Mouse (Mus musculus): ENCODE results near the gene Scamp1. TPM values are rescaled to one million over a fixed set of nuclear protein-coding genes. Genes with fewer than 3 reads are reported as not detected.

Gene Scamp1
- total RNA-seq, 1 experiment: 15.5 TPM

GRCm38 (mm10) chr13:94193227-94193626 is 92.4 kb downstream of the Scamp1 start:
- H3K4me1 ChIP-seq (ENCODE audit: control insufficient read depth in 2 of 2, insufficient read depth in 2 of 2, low read length in 2 of 2, poor library complexity in 1 of 2): no peaks in the 10 kb centered on the region
- DNase-seq (ENCODE audit: low read depth, low spot score): no peak
- H3K9ac ChIP-seq (ENCODE audit: insufficient read depth, low read depth, low read length, poor library complexity, severe bottlenecking): no peak overlapping the region
- no peak for TF ChIP-seq CHD2 (IDR thresholded peaks at IDR 0.05; ENCODE audit: low read depth, low read length)
- no peak for TF ChIP-seq ZC3H11A (IDR thresholded peaks at IDR 0.05; ENCODE audit: borderline replicate concordance, low read depth, low read length)
- TF ChIP-seq ZNF384 (IDR thresholded peaks at IDR 0.05; ENCODE audit: low read depth, low read length): no peak
- no peak for TF ChIP-seq HCFC1 (IDR thresholded peaks at IDR 0.05; ENCODE audit: borderline replicate concordance, insufficient read depth, low read length)
- no peak for TF ChIP-seq MAFK (IDR thresholded peaks at IDR 0.05; ENCODE audit: insufficient read depth, low read depth, low read length)
- in situ Hi-C loops (cut with MboI; ENCODE audit: low sequenced_read_pairs in 2 of 2, unreplicated experiment in 2 of 2): no loop called here
- no peak overlapping the region for H3K4me3 ChIP-seq (ENCODE audit: insufficient read depth in 1 of 2, low read depth in 1 of 2, low read length in 2 of 2, poor library complexity in 1 of 2, severe bottlenecking in 1 of 2)
- no peaks in the 10 kb centered on the region for H3K36me3 ChIP-seq (ENCODE audit: control insufficient read depth, insufficient read depth, low read length, poor library complexity, severe bottlenecking)
- no peaks in the 10 kb centered on the region for H3K9me3 ChIP-seq (ENCODE audit: control insufficient read depth, insufficient read depth, low read depth, low read length)
- H3K27ac ChIP-seq (ENCODE audit: insufficient read depth, low read depth, low read length, poor library complexity, severe bottlenecking): no peak overlapping the region

- no peak for DNase-seq (ENCODE audit: low read depth, low spot score)
- TF ChIP-seq MAFK (IDR thresholded peaks at IDR 0.05; ENCODE audit: insufficient read depth, low read depth, low read length) (no peak), HCFC1 (IDR thresholded peaks at IDR 0.05; ENCODE audit: borderline replicate concordance, insufficient read depth, low read length) (no peak), CHD2 (IDR thresholded peaks at IDR 0.05; ENCODE audit: low read depth, low read length) (no peak), ZC3H11A (IDR thresholded peaks at IDR 0.05; ENCODE audit: borderline replicate concordance, low read depth, low read length) (no peak), ZNF384 (IDR thresholded peaks at IDR 0.05; ENCODE audit: low read depth, low read length) (no peak)
- H3K9ac ChIP-seq (ENCODE audit: insufficient read depth, low read depth, low read length, poor library complexity, severe bottlenecking): no peak overlapping the region
- in situ Hi-C loops (cut with MboI; ENCODE audit: low sequenced_read_pairs in 2 of 2, unreplicated experiment in 2 of 2): no loop called here
- H3K4me3 ChIP-seq (ENCODE audit: insufficient read depth in 1 of 2, low read depth in 1 of 2, low read length in 2 of 2, poor library complexity in 1 of 2, severe bottlenecking in 1 of 2): no peak overlapping the region
- no peak overlapping the region for H3K27ac ChIP-seq (ENCODE audit: insufficient read depth, low read depth, low read length, poor library complexity, severe bottlenecking)
- no peaks in the 10 kb centered on the region for H3K36me3 ChIP-seq (ENCODE audit: control insufficient read depth, insufficient read depth, low read length, poor library complexity, severe bottlenecking)
- H3K9me3 ChIP-seq (ENCODE audit: control insufficient read depth, insufficient read depth, low read depth, low read length): no peaks in the 10 kb centered on the region
- H3K4me1 ChIP-seq (ENCODE audit: control insufficient read depth in 2 of 2, insufficient read depth in 2 of 2, low read length in 2 of 2, poor library complexity in 1 of 2): 0 out of 4 replicates have a peak, but pooled peaks cover 0 to 2% of the 10 kb centered on the region in 2 experiments
Measured at GRCm38 (mm10) chr13:94190386-94190785, 95.3 kb downstream of the Scamp1 start.

- no peaks in the 10 kb centered on the region for H3K9me3 ChIP-seq (ENCODE audit: control insufficient read depth, insufficient read depth, low read depth, low read length)
- in situ Hi-C loops (cut with MboI; ENCODE audit: low sequenced_read_pairs in 2 of 2, unreplicated experiment in 2 of 2): no loop called here
- no peak overlapping the region for H3K9ac ChIP-seq (ENCODE audit: insufficient read depth, low read depth, low read length, poor library complexity, severe bottlenecking)
- TF ChIP-seq MAFK (IDR thresholded peaks at IDR 0.05; ENCODE audit: insufficient read depth, low read depth, low read length) (no peak), ZNF384 (IDR thresholded peaks at IDR 0.05; ENCODE audit: low read depth, low read length) (no peak), CHD2 (IDR thresholded peaks at IDR 0.05; ENCODE audit: low read depth, low read length) (no peak), ZC3H11A (IDR thresholded peaks at IDR 0.05; ENCODE audit: borderline replicate concordance, low read depth, low read length) (no peak), HCFC1 (IDR thresholded peaks at IDR 0.05; ENCODE audit: borderline replicate concordance, insufficient read depth, low read length) (no peak)
- H3K4me1 ChIP-seq (ENCODE audit: control insufficient read depth in 2 of 2, insufficient read depth in 2 of 2, low read length in 2 of 2, poor library complexity in 1 of 2): 0 out of 4 replicates have a peak, but pooled peaks cover 0 to 2% of the 10 kb centered on the region in 2 experiments
- no peak overlapping the region for H3K4me3 ChIP-seq (ENCODE audit: insufficient read depth in 1 of 2, low read depth in 1 of 2, low read length in 2 of 2, poor library complexity in 1 of 2, severe bottlenecking in 1 of 2)
- DNase-seq (ENCODE audit: low read depth, low spot score): no peak
- H3K27ac ChIP-seq (ENCODE audit: insufficient read depth, low read depth, low read length, poor library complexity, severe bottlenecking): no peak overlapping the region
- no peaks in the 10 kb centered on the region for H3K36me3 ChIP-seq (ENCODE audit: control insufficient read depth, insufficient read depth, low read length, poor library complexity, severe bottlenecking)
Measured at GRCm38 (mm10) chr13:94188200-94189086, 97.2 kb downstream of the Scamp1 start.

- H3K9ac ChIP-seq (ENCODE audit: insufficient read depth, low read depth, low read length, poor library complexity, severe bottlenecking): no peak overlapping the region
- 0 out of 4 replicates have a peak, but pooled peaks cover 0 to 2% of the 10 kb centered on the region in 2 experiments for H3K4me1 ChIP-seq (ENCODE audit: control insufficient read depth in 2 of 2, insufficient read depth in 2 of 2, low read length in 2 of 2, poor library complexity in 1 of 2)
- no peaks in the 10 kb centered on the region for H3K9me3 ChIP-seq (ENCODE audit: control insufficient read depth, insufficient read depth, low read depth, low read length)
- no peak overlapping the region for H3K27ac ChIP-seq (ENCODE audit: insufficient read depth, low read depth, low read length, poor library complexity, severe bottlenecking)
- no peak overlapping the region for H3K4me3 ChIP-seq (ENCODE audit: insufficient read depth in 1 of 2, low read depth in 1 of 2, low read length in 2 of 2, poor library complexity in 1 of 2, severe bottlenecking in 1 of 2)
- in situ Hi-C loops (cut with MboI; ENCODE audit: low sequenced_read_pairs in 2 of 2, unreplicated experiment in 2 of 2): no loop called here
- TF ChIP-seq HCFC1 (IDR thresholded peaks at IDR 0.05; ENCODE audit: borderline replicate concordance, insufficient read depth, low read length) (no peak), MAFK (IDR thresholded peaks at IDR 0.05; ENCODE audit: insufficient read depth, low read depth, low read length) (no peak), ZC3H11A (IDR thresholded peaks at IDR 0.05; ENCODE audit: borderline replicate concordance, low read depth, low read length) (no peak), ZNF384 (IDR thresholded peaks at IDR 0.05; ENCODE audit: low read depth, low read length) (no peak), CHD2 (IDR thresholded peaks at IDR 0.05; ENCODE audit: low read depth, low read length) (no peak)
- no peak for DNase-seq (ENCODE audit: low read depth, low spot score)
- no peaks in the 10 kb centered on the region for H3K36me3 ChIP-seq (ENCODE audit: control insufficient read depth, insufficient read depth, low read length, poor library complexity, severe bottlenecking)
Measured at GRCm38 (mm10) chr13:94185631-94186030, 100.0 kb downstream of the Scamp1 start.
